Comparison of ENCODE assay signal across 8 mouse cellular contexts in genomic region chr16:4632050-4632449, GRCm38 (mm10). TPM values are rescaled to one million over a fixed set of nuclear protein-coding genes. Genes with fewer than 3 reads are reported as not detected.
DNase-seq lines count a peak whose midpoint lies in the region; ATAC-seq and TF ChIP-seq lines count a peak whose summit lies in the region.

No protein-coding gene starts in this region.

- ATAC-seq in intestine, embryonic 16.5 days, result peak; percentile 43
- ATAC-seq in lung, postnatal 0 days, result peak; percentile 43

- H3K27ac ChIP-seq in layer of hippocampus, adult 2 months, result no peak overlapping the region
- no peak overlapping the region for H3K27ac ChIP-seq in intestine, embryonic 16.5 days (ENCODE audit: low read length)
- no peak overlapping the region for H3K27ac ChIP-seq in lung, postnatal 0 days (ENCODE audit: low read length)

- TF ChIP-seq EP300 in lung, postnatal 0 days (IDR thresholded peaks at IDR 0.05), result no peak

- TF ChIP-seq CTCF in layer of hippocampus, adult 2 months (conservative IDR thresholded peaks at IDR 0.05), result peak; percentile 70
- TF ChIP-seq CTCF in lung, postnatal 0 days (IDR thresholded peaks at IDR 0.05), result peak; percentile 73

- no peak for DNase-seq in layer of hippocampus, adult 2 months (ENCODE audit: low spot score in 2 of 2)
- DNase-seq in layer of hippocampus, adult 9-11 months, result no peak
- peak; percentile 67 for DNase-seq in ZHBTc4 (ENCODE audit: low read depth, low spot score)
- DNase-seq in lung, postnatal 0 days (ENCODE audit: low spot score), result peak; percentile 60
- DNase-seq in layer of hippocampus, adult 11-12 months (ENCODE audit: low spot score), result no peak
- no peak for DNase-seq in right cerebral cortex, postnatal 14 days
- DNase-seq in ovary, adult 18-20 months (ENCODE audit: low spot score), result no peak

- no peaks in the 10 kb centered on the region for H3K27me3 ChIP-seq in intestine, embryonic 16.5 days (replicated peaks; ENCODE audit: control insufficient read depth, insufficient read depth, low read length)
- no peaks in the 10 kb centered on the region for H3K27me3 ChIP-seq in lung, postnatal 0 days (replicated peaks; ENCODE audit: insufficient read depth, low read length)

- H3K4me2 ChIP-seq in intestine, embryonic 16.5 days (ENCODE audit: low read depth, low read length), result no peak overlapping the region
- no peak overlapping the region for H3K4me2 ChIP-seq in lung, postnatal 0 days (replicated peaks; ENCODE audit: low read depth, low read length)

- no peaks in the 10 kb centered on the region for H3K9me3 ChIP-seq in intestine, embryonic 16.5 days (ENCODE audit: control insufficient read depth, low read length)
- no peaks in the 10 kb centered on the region for H3K9me3 ChIP-seq in lung, postnatal 0 days (ENCODE audit: low read length)

- H3K4me3 ChIP-seq in layer of hippocampus, adult 2 months, result no peak overlapping the region
- no peak overlapping the region for H3K4me3 ChIP-seq in intestine, embryonic 16.5 days (ENCODE audit: low read length)
- H3K4me3 ChIP-seq in lung, postnatal 0 days (ENCODE audit: low read depth, low read length), result no peak overlapping the region

- no peak overlapping the region for H3K9ac ChIP-seq in intestine, embryonic 16.5 days (ENCODE audit: low read depth, low read length)
- no peak overlapping the region for H3K9ac ChIP-seq in lung, postnatal 0 days (replicated peaks; ENCODE audit: low read depth)

- peaks cover 9% of the 10 kb centered on the region; the same call in 1 of the 2 replicates for H3K36me3 ChIP-seq in intestine, embryonic 16.5 days (ENCODE audit: control insufficient read depth, insufficient read depth, low read length)
- H3K36me3 ChIP-seq in lung, postnatal 0 days (ENCODE audit: insufficient read depth, low read length), result no peaks in the 10 kb centered on the region

- no peaks in the 10 kb centered on the region for H3K4me1 ChIP-seq in intestine, embryonic 16.5 days (ENCODE audit: control insufficient read depth, insufficient read depth, low read length)
- H3K4me1 ChIP-seq in lung, postnatal 0 days (ENCODE audit: insufficient read depth, low read depth, low read length), result no peaks in the 10 kb centered on the region

- 33% methylated on average over 7 of the region's 7 CpGs for WGBS in intestine, embryonic 16.5 days
- 41% methylated on average over 7 of the region's 7 CpGs for WGBS in lung, postnatal 0 days

RNA-seq across cellular contexts. Expression of gene Pam16, which starts 7.3 kb away (rescaled TPM):
- total RNA-seq in layer of hippocampus, adult 2 months (2021), result 10 to 100 TPM; 72.3 to 75.2 TPM
- 79.4 and 86.8 TPM in 2 replicates for polyA plus RNA-seq in intestine, embryonic 16.5 days (2015; fragmentation: Nextera tagmentation; extraction: Ambion mirVana)
- polyA plus RNA-seq in lung, postnatal 0 days (2015; fragmentation: Nextera tagmentation; extraction: Ambion mirVana), result 76.2 and 78.4 TPM in 2 replicates

RNA-seq across cellular contexts. Expression of gene Vasn, which starts 7.7 kb away (rescaled TPM):
- 1 to 10 TPM; 5.7 to 6.2 TPM for total RNA-seq in layer of hippocampus, adult 2 months (2021)
- polyA plus RNA-seq in intestine, embryonic 16.5 days (2015; fragmentation: Nextera tagmentation; extraction: Ambion mirVana), result 13.5 and 13.6 TPM in 2 replicates
- 17.4 and 18.0 TPM in 2 replicates for polyA plus RNA-seq in lung, postnatal 0 days (2015; fragmentation: Nextera tagmentation; extraction: Ambion mirVana)

RNA-seq across cellular contexts. Expression of gene Dnaja3, which starts 7.7 kb away (rescaled TPM):
- total RNA-seq in layer of hippocampus, adult 2 months (2021), result 10 to 100 TPM; 61.2 to 65.4 TPM
- 90.5 and 92.5 TPM in 2 replicates for polyA plus RNA-seq in intestine, embryonic 16.5 days (2015; fragmentation: Nextera tagmentation; extraction: Ambion mirVana)
- polyA plus RNA-seq in lung, postnatal 0 days (2015; fragmentation: Nextera tagmentation; extraction: Ambion mirVana), result 37.8 and 38.9 TPM in 2 replicates

RNA-seq across cellular contexts. Expression of gene Glis2, which starts 37.5 kb away (rescaled TPM):
- 10 to 100 TPM; 11.0 to 13.9 TPM for total RNA-seq in layer of hippocampus, adult 2 months (2021)
- polyA plus RNA-seq in intestine, embryonic 16.5 days (2015; fragmentation: Nextera tagmentation; extraction: Ambion mirVana), result 14.5 and 18.1 TPM in 2 replicates
- 20.7 and 26.5 TPM in 2 replicates for polyA plus RNA-seq in lung, postnatal 0 days (2015; fragmentation: Nextera tagmentation; extraction: Ambion mirVana)

RNA-seq across cellular contexts. Expression of gene Coro7, which starts 47.5 kb away (rescaled TPM):
- 10 to 100 TPM; 85.6 to 93.4 TPM for total RNA-seq in layer of hippocampus, adult 2 months (2021)
- polyA plus RNA-seq in intestine, embryonic 16.5 days (2015; fragmentation: Nextera tagmentation; extraction: Ambion mirVana), result 29.2 and 30.5 TPM in 2 replicates
- polyA plus RNA-seq in lung, postnatal 0 days (2015; fragmentation: Nextera tagmentation; extraction: Ambion mirVana), result 8.7 and 9.0 TPM in 2 replicates

Comparison
In these comparisons a context has a peak if more than half of its experiments do, and no peak if none do; other contexts are left out.
1. DNase-seq: peak in ZHBTc4 (single experiment) and lung, postnatal 0 days (single experiment); none in layer of hippocampus, adult 2 months (0 of 2), layer of hippocampus, adult 9-11 months (single experiment), layer of hippocampus, adult 11-12 months (single experiment), right cerebral cortex, postnatal 14 days (single experiment) and ovary, adult 18-20 months (single experiment).